ENCODE assay signal across 8 mouse cellular contexts in the genomic region with DNA sequence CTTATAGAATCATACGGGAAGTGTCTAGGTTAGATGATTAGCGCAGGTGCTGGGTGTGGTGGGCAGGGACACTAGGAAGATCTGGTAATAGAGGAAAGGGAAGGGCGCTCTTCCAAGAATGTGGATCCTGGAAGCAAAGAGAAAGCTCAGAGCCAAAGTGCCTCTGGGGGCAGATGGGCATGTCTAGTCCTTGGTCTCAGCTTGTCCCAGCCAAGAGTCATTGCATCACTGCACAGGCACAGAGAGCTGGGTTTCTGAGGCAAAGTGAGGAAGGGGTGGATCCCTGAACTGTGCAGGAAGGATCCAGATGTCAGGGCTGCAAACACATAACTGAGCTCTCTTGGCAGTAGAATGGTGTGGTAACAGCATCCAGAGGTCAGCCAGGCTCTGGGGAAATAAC. TPM values are rescaled to one million over a fixed set of nuclear protein-coding genes. Genes with fewer than 3 reads are reported as not detected.
DNase-seq lines count a peak whose midpoint lies in the region; ATAC-seq and TF ChIP-seq lines count a peak whose summit lies in the region.

No protein-coding gene starts in this region.

- no peak overlapping the region for H3K9ac ChIP-seq in forebrain, embryonic 16.5 days (replicated peaks; ENCODE audit: low read depth, low read length)

- TF ChIP-seq CTCF in gastrocnemius, adult 2 months (IDR thresholded peaks at IDR 0.05): no peak

- H3K4me3 ChIP-seq in gastrocnemius, adult 2 months: no peak overlapping the region
- H3K4me3 ChIP-seq in forebrain, embryonic 16.5 days (replicated peaks; ENCODE audit: low read length): no peak overlapping the region

- H3K4me1 ChIP-seq in forebrain, embryonic 16.5 days (replicated peaks; ENCODE audit: control insufficient read depth, insufficient read depth, low read length): no peaks in the 10 kb centered on the region

- 98% methylated on average over 3 of the region's 3 CpGs for WGBS in forebrain, embryonic 16.5 days

- no peaks in the 10 kb centered on the region for H3K9me3 ChIP-seq in forebrain, embryonic 16.5 days (ENCODE audit: control insufficient read depth, low read length)

- intact Hi-C loops in gastrocnemius, adult 2 months (cut with DNase I): no loop called here

- no peaks in the 10 kb centered on the region for H3K27me3 ChIP-seq in forebrain, embryonic 16.5 days (replicated peaks; ENCODE audit: control insufficient read depth, insufficient read depth, low read length)

- DNase-seq in gastrocnemius, adult 2 months: peak; percentile 62
- DNase-seq in gastrocnemius, postnatal 4 days (ENCODE audit: low spot score in 2 of 2): no peak
- DNase-seq in lung, postnatal 25 days (ENCODE audit: low spot score): peak; percentile 29
- DNase-seq in lung, postnatal 10 days: no peak
- no peak for DNase-seq in right cerebral cortex, postnatal 25 days

- peak; percentile 74 for ATAC-seq in granulocyte monocyte progenitor cell, adult 5-6 weeks (replicated peaks; ENCODE audit: poor library complexity, severe bottlenecking)
- ATAC-seq in megakaryocyte progenitor cell, adult 5-6 weeks (replicated peaks; ENCODE audit: poor library complexity): peak; percentile 83
- no peak for ATAC-seq in forebrain, embryonic 16.5 days

- H3K27ac ChIP-seq in gastrocnemius, adult 2 months: peak overlapping the region; percentile 28; the same call in 1 of the 2 replicates
- no peak overlapping the region for H3K27ac ChIP-seq in forebrain, embryonic 16.5 days (ENCODE audit: low read length)

- no peaks in the 10 kb centered on the region for H3K36me3 ChIP-seq in forebrain, embryonic 16.5 days (ENCODE audit: control insufficient read depth, insufficient read depth)

- H3K4me2 ChIP-seq in forebrain, embryonic 16.5 days (ENCODE audit: low read length): no peak overlapping the region

RNA-seq across cellular contexts. Expression of gene Nxt1, which starts 40.8 kb away (rescaled TPM):
- 1 to 10 TPM; 6.6 to 7.7 TPM for total RNA-seq in gastrocnemius, adult 2 months (2021)
- total RNA-seq in gastrocnemius, postnatal 4 days (2021): 10 to 100 TPM; 14.0 to 14.2 TPM
- 104 and 106 TPM in 2 replicates for total RNA-seq in granulocyte monocyte progenitor cell, adult 5-6 weeks (2014; fragmentation: Nextera tagmentation)
- total RNA-seq in granulocyte monocyte progenitor cell, adult 5-6 weeks (2017): 64.1 and 76.1 TPM in 2 replicates
- 109 and 113 TPM in 2 replicates for total RNA-seq in megakaryocyte progenitor cell, adult 5-6 weeks (2015)
- 48.6 and 50.6 TPM in 2 replicates for total RNA-seq in megakaryocyte progenitor cell, adult 5-6 weeks (2017)
- polyA plus RNA-seq in forebrain, embryonic 16.5 days (2015; fragmentation: Nextera tagmentation; extraction: Ambion mirVana): 54.6 and 62.5 TPM in 2 replicates

RNA-seq across cellular contexts. Expression of gene Gzf1, which starts 49.2 kb away (rescaled TPM):
- 10 to 100 TPM; 18.9 to 26.3 TPM for total RNA-seq in gastrocnemius, adult 2 months (2021)
- 10 to 100 TPM; 19.3 to 20.0 TPM for total RNA-seq in gastrocnemius, postnatal 4 days (2021)
- total RNA-seq in granulocyte monocyte progenitor cell, adult 5-6 weeks (2014; fragmentation: Nextera tagmentation): 11.2 and 15.5 TPM in 2 replicates
- total RNA-seq in granulocyte monocyte progenitor cell, adult 5-6 weeks (2017): 18.9 and 19.9 TPM in 2 replicates
- total RNA-seq in megakaryocyte progenitor cell, adult 5-6 weeks (2015): 15.4 and 16.1 TPM in 2 replicates
- 18.7 and 20.9 TPM in 2 replicates for total RNA-seq in megakaryocyte progenitor cell, adult 5-6 weeks (2017)
- polyA plus RNA-seq in forebrain, embryonic 16.5 days (2015; fragmentation: Nextera tagmentation; extraction: Ambion mirVana): 23.0 and 24.3 TPM in 2 replicates

Comparison
In these comparisons a context has a peak if more than half of its experiments do, and no peak if none do; other contexts are left out.
1. DNase-seq: peak in gastrocnemius, adult 2 months (single experiment) and lung, postnatal 25 days (single experiment); none in gastrocnemius, postnatal 4 days (0 of 2), lung, postnatal 10 days (single experiment) and right cerebral cortex, postnatal 25 days (single experiment).